Mouse (Mus musculus) midbrain, embryonic 16.5 days (tissue): ENCODE measurements around the gene Spock1. TPM values are rescaled to one million over a fixed set of nuclear protein-coding genes. Genes with fewer than 3 reads are reported as not detected.

Source experiments
- ATAC-seq: fragments of 200-750 bp; cut with Nextera tagmentation; 2 replicates; pipeline ENCODE4 v1.8.0; 2017; ENCODE audit warnings: moderate TSS enrichment
- H3K27ac ChIP-seq: fragments of 300-500 bp; sonication (generic); 2 replicates; pipeline ENCODE4 v1.5.1; 2014; ENCODE audit warnings: mild to moderate bottlenecking, low read length, mixed read lengths
- H3K27me3 ChIP-seq: fragments of 300-500 bp; sonication (generic); 2 replicates; pipeline ENCODE4 v1.6.1; 2014; ENCODE audit warnings: low read depth, low read length, mixed read lengths; ENCODE audit not compliant: control insufficient read depth, insufficient read depth
- H3K36me3 ChIP-seq: fragments of 300-500 bp; sonication (generic); 2 replicates; pipeline ENCODE4 v1.6.1; 2014; ENCODE audit warnings: mild to moderate bottlenecking, low read length, moderate library complexity, mixed read lengths; ENCODE audit not compliant: control insufficient read depth, insufficient read depth
- H3K4me1 ChIP-seq: fragments of 300-500 bp; sonication (generic); 2 replicates; pipeline ENCODE4 v1.6.1; 2014; ENCODE audit warnings: mild to moderate bottlenecking, low read length, mixed read lengths; ENCODE audit not compliant: control insufficient read depth, insufficient read depth
- H3K4me2 ChIP-seq: fragments of 300-500 bp; sonication (generic); 2 replicates; pipeline ENCODE4 v1.6.1; 2014; ENCODE audit warnings: mild to moderate bottlenecking, low read length, mixed read lengths
- H3K4me3 ChIP-seq: fragments of 300-500 bp; sonication (generic); 2 replicates; pipeline ENCODE4 v1.5.1; 2014; ENCODE audit warnings: low read depth, mild to moderate bottlenecking, low read length, moderate library complexity, mixed read lengths
- H3K9ac ChIP-seq: fragments of 300-500 bp; sonication (generic); 2 replicates; pipeline ENCODE4 v1.6.1; 2014; ENCODE audit warnings: low read depth, low read length, mixed read lengths
- H3K9me3 ChIP-seq: fragments of 300-500 bp; sonication (generic); replicated peaks from 2 replicates; pipeline ENCODE4 v1.6.1; 2014; ENCODE audit warnings: mild to moderate bottlenecking, low read length, mixed read lengths; ENCODE audit not compliant: control insufficient read depth, poor library complexity, severe bottlenecking
- WGBS: fragments of 180-500 bp; shearing (Covaris S2); extraction: QIAGEN DNeasy Blood & Tissue Kit; methylation state at CpG from one replicate; pipeline ENCODE4 v1.1.7; 2014; 5-methylcytosine and 5-hydroxymethylcytosine counted together
- polyA plus RNA-seq: library from polyadenylated mRNA; unstranded; fragments of >200 nt; fragmentation: Nextera tagmentation; extraction: Ambion mirVana; gene quantifications from 2 replicates; pipeline ENCODE4 v1.2.1, GENCODE M21; 2015

The Spock1 gene
- polyA plus RNA-seq, 1 experiment from 2014 or later, result 81.8 TPM

DNA sequence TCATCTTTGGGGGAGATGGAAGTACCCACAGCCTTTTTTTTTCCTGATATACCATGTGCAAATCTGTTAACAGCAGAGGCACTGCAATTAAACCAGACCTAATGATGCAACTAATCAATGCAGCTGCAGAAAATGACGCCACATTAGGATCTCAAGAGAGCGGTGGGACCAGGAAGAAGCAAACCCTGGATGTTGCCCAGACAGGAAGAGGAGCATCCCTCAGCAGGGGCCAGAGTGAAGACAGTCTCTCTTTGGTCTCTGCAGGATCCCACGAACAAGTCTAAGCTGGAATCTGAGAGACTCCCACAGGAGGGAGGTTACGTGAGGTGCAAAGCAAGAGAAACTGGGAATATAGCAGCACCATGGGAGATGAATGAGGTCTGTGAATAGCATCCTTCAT is 52.4 kb downstream of the Spock1 start:
- Histone ChIP-seq H3K27ac (peak overlapping the region; percentile 56; the same call in 1 of the 2 replicates), H3K36me3 (no peaks in the 10 kb centered on the region), H3K4me2 (no peak overlapping the region), H3K9ac (no peak overlapping the region), H3K4me1 (peaks cover 12% of the 10 kb centered on the region; the same call in 1 of the 2 replicates), H3K27me3 (no peaks in the 10 kb centered on the region), H3K9me3 (no peaks in the 10 kb centered on the region), H3K4me3 (no peak overlapping the region)
- ATAC-seq, result no peak
- 45% methylated on average over 4 of the region's 4 CpGs for WGBS

DNA sequence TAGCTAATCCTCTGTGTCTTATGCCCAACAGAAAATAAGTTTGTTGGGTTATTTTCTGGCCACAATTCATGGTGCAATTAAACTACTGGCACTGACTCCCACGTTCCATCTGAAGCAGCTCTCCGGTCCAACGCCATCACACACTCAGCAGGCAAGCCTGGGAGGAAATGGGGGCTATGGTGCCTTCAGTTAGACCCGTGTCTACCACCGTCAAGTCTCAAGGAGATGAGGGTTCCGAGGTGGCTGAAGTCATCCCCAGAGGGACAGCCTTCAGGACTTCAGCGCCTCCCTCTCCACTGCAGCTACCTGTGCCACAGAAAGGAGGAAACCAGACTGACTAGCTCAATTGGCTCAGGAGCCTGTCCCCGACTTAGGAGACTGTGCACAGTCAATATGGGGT is 53.7 kb downstream of the Spock1 start:
- no peak for ATAC-seq
- H3K9ac ChIP-seq, result no peak overlapping the region
- H3K27me3 ChIP-seq, result no peaks in the 10 kb centered on the region
- no peak overlapping the region for H3K4me3 ChIP-seq
- no peaks in the 10 kb centered on the region for H3K9me3 ChIP-seq
- 83% methylated on average over 8 of the region's 8 CpGs for WGBS
- no peak overlapping the region for H3K4me2 ChIP-seq
- no peak overlapping the region for H3K27ac ChIP-seq
- no peaks in the 10 kb centered on the region for H3K36me3 ChIP-seq
- H3K4me1 ChIP-seq, result peaks cover 12% of the 10 kb centered on the region; the same call in 1 of the 2 replicates

DNA sequence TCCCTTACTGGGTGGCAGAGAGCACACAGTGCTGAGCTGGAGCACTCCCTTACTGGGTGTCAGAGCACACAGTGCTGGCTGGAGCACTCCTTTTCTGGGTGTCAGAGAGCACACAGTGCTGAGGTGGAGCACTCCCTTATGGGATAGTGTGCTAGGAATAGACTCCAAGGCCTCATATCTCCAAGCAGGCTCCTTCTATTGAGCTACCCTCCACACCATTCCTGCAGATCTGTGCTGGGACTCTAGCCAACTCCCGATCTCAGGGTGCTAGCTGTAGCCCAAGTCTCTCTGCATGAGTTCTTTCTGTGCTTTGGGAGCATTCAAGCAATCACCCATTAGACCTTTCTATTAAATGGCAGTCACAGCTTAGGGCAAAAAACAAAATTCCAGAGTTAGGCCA is 54.5 kb downstream of the Spock1 start:
- Histone ChIP-seq H3K36me3 (no peaks in the 10 kb centered on the region), H3K9ac (no peak overlapping the region), H3K9me3 (no peaks in the 10 kb centered on the region), H3K4me2 (no peak overlapping the region), H3K27ac (no peak overlapping the region), H3K4me3 (no peak overlapping the region), H3K4me1 (peaks cover 9% of the 10 kb centered on the region; the same call in 1 of the 2 replicates), H3K27me3 (no peaks in the 10 kb centered on the region)
- peak; percentile 5; the same call in 1 of the 2 replicates for ATAC-seq
- 65% methylated on average over 1 of the region's 1 CpGs for WGBS

DNA sequence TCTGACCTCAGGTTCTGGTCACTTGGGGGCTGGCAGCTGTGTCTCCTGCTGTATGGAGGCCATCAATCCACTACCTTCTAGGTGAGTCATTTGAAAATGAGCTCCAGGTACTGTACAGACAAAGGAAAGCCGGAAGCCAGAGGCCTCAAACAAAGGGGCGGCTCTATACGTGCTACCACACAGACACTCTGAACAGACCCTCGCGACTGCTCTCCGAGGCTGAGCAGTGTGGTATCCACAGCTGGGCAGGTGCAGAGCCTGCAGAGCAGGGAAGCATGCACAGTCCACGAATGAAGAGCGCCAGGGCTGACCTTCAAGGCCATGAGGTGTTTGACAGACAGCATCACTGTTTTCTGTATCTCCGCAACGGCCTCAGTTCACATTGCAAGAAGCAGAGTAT is 55.0 kb downstream of the Spock1 start:
- Histone ChIP-seq H3K4me2 (no peak overlapping the region), H3K9me3 (no peaks in the 10 kb centered on the region), H3K36me3 (no peaks in the 10 kb centered on the region), H3K9ac (no peak overlapping the region), H3K4me1 (peaks cover 8% of the 10 kb centered on the region; the same call in 1 of the 2 replicates), H3K4me3 (no peak overlapping the region), H3K27me3 (no peaks in the 10 kb centered on the region), H3K27ac (no peak overlapping the region)
- WGBS, result 79% methylated on average over 10 of the region's 10 CpGs
- peak; percentile 42; the same call in 1 of the 2 replicates for ATAC-seq

DNA sequence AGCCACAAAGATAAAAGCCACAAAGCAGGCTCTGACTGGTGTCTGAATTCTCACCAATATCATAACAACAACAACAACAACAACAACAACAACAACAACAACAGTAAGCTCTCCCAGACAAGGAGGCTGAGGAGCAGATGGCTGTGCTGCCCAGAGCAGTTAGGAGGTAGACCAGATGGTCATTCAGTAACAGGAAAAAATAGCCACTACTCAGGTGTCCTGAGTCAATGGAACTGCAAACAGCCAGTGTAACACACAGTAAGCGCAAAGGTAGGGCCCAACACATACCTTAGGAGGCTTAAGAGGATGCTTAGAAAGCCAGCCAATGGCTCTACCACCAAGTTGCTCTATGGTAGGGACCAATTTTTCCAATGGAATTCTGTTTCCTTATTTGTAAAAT is 59.2 kb downstream of the Spock1 start:
- 100% methylated on average over 1 of the region's 1 CpGs for WGBS
- no peak overlapping the region for H3K4me3 ChIP-seq
- H3K9ac ChIP-seq, result no peak overlapping the region
- no peak overlapping the region for H3K27ac ChIP-seq
- no peak for ATAC-seq
- H3K27me3 ChIP-seq, result no peaks in the 10 kb centered on the region
- no peaks in the 10 kb centered on the region for H3K36me3 ChIP-seq
- no peak overlapping the region for H3K4me2 ChIP-seq
- H3K9me3 ChIP-seq, result no peaks in the 10 kb centered on the region
- H3K4me1 ChIP-seq, result no peaks in the 10 kb centered on the region

DNA sequence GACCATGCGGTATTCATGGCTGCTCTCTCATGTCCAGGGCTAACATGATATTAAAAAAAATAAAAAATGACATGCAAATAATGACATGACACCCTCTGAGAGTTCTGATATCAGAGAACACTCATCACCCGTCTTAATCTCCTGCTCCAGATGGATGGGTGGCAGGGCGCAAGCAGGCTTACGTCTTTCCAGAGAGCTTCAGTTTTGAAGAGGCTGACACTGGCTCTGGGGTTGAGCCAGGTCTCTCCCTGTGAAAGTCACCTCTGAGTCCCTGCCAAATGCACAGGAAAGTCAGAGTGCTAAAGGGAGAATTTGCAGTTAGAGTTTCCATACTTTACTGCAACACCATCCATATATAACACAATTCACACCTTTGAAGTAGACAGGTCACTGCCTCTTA is 61.0 kb downstream of the Spock1 start:
- Histone ChIP-seq H3K4me2 (no peak overlapping the region), H3K36me3 (no peaks in the 10 kb centered on the region), H3K4me1 (no peaks in the 10 kb centered on the region), H3K9ac (no peak overlapping the region), H3K4me3 (no peak overlapping the region), H3K27ac (no peak overlapping the region), H3K9me3 (no peaks in the 10 kb centered on the region), H3K27me3 (no peaks in the 10 kb centered on the region)
- no peak for ATAC-seq
- 82% methylated on average over 4 of the region's 4 CpGs for WGBS

DNA sequence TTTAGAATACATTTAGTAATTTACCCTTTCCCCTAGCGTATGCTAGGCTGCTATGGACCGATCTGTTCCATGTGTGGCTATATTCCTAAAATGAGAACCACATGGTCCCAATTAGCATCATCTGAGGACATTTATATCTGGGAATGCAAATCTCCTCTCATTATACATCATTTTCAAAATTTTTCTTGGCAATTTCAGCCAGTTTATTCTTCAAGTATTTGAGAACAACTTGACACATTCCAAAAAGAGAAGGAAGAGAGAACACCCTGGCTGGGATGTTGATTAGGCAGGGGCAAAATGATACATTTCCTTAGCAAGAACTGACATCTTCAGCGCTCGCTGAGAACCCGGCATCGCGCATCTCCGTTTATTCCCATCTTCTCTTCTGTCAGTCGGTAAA is 61.7 kb downstream of the Spock1 start:
- no peak overlapping the region for H3K9ac ChIP-seq
- no peaks in the 10 kb centered on the region for H3K36me3 ChIP-seq
- ATAC-seq, result no peak
- H3K9me3 ChIP-seq, result no peaks in the 10 kb centered on the region
- H3K4me2 ChIP-seq, result no peak overlapping the region
- no peak overlapping the region for H3K4me3 ChIP-seq
- no peaks in the 10 kb centered on the region for H3K27me3 ChIP-seq
- no peak overlapping the region for H3K27ac ChIP-seq
- 91% methylated on average over 9 of the region's 9 CpGs for WGBS
- H3K4me1 ChIP-seq, result no peaks in the 10 kb centered on the region

DNA sequence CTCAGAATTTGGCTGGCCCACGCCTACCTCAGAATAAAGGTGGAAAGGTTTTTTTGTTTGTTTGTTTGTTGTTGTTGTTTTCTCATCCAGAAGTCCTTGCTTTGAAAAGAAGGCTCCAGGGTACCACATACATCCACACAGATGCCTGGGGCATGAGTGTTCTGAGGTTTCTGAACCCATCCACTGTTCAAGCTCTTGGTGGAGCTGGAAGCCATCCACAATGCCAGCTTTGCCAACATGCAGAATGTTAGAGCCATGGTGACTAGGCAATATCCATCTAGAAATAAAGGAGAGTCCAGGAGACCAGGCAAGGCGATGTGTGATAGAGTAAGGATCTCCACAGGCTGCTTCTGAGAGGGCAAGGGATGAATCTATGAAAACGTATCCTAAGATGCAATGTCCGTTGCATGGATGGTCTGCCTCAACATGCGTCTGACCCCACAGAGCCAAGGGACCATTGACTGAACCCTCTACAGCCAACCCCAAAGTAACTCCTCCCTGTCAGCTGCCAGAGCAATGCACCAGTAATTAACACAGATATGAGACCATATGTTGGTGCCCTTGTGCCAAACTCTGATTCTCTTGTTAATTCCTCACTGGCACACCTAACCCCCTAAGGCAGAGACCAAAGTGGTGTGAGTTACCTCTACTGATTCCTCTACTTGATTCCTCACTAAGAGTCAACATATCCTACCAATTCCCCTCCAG is 66.8 kb downstream of the Spock1 start:
- Histone ChIP-seq H3K9me3 (no peaks in the 10 kb centered on the region), H3K27ac (no peak overlapping the region), H3K36me3 (no peaks in the 10 kb centered on the region), H3K4me1 (no peaks in the 10 kb centered on the region), H3K9ac (no peak overlapping the region), H3K27me3 (no peaks in the 10 kb centered on the region), H3K4me3 (no peak overlapping the region), H3K4me2 (no peak overlapping the region)
- no peak for ATAC-seq
- 91% methylated on average over 5 of the region's 5 CpGs for WGBS

DNA sequence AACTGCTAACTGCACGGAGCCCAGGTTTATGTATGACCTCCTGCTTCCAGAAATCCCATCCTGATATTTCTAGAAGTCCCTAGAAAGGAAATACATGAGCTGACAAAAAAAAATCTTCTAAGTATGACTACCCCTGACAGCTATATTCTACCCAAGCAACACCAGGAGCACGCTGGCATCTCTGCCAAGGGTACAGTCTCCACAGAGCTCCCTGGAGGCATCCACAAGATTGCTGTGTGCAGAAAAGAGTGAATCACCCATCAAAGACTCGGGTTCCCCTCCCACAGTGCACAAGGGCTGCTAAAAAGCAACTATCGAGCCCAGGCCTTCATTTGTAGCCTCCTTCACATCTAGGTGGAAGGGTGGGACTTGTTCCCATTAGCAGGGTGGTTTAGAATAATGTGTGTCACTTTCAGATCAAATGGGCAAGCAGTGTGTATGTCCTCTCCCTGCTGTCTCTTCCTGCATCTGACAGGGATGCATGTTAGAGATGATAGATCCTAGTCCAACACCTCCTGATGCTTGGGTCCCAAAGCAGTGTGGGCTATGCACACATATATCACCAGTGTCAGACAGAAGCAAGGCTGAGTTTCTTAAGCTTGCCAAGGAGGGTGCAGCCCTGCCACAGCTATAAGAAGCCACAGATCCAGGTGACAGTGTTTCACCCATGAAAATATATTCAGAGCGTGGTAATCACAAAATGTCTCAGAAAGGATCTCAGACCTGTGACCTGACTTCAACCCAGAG is 70.3 kb downstream of the Spock1 start:
- no peak overlapping the region for H3K9ac ChIP-seq
- H3K36me3 ChIP-seq, result no peaks in the 10 kb centered on the region
- no peak for ATAC-seq
- H3K4me3 ChIP-seq, result no peak overlapping the region
- H3K27me3 ChIP-seq, result no peaks in the 10 kb centered on the region
- no peaks in the 10 kb centered on the region for H3K4me1 ChIP-seq
- 71% methylated on average over 5 of the region's 5 CpGs for WGBS
- H3K9me3 ChIP-seq, result no peaks in the 10 kb centered on the region
- no peak overlapping the region for H3K4me2 ChIP-seq
- no peak overlapping the region for H3K27ac ChIP-seq
